Mouse (Mus musculus) right cerebral cortex, adult 18-20 months (tissue): ENCODE results near the gene Adgrd1.

Experiments used
- DNase-seq: peaks from one replicate; pipeline ENCODE4 v3.0.0; 2022; ENCODE audit warnings: mixed read lengths

The Adgrd1 gene

GRCm38 (mm10) chr5:129161372-129162051 is 65.0 kb downstream of the Adgrd1 start:
- no peak for DNase-seq

DNA sequence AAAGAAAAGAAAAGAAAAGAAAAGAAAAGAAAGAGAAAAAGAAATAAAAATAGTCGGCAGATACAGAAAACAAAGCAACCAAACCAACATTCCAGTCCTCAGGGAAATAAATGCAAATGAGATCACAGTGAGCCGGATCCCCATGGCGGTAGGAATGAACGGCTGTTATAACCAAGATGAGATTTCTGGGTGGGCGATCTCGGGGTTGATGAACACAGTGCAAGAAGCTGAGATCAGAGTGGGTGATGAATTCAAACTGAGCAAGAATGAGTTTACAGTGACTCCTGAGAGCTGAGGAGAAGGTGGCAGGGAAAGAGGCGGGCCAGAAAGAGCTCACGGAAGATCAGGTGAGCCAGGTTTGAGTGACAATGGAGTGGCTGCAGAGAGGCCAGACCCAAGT is 66.9 kb downstream of the Adgrd1 start:
- DNase-seq, result no peak

DNA sequence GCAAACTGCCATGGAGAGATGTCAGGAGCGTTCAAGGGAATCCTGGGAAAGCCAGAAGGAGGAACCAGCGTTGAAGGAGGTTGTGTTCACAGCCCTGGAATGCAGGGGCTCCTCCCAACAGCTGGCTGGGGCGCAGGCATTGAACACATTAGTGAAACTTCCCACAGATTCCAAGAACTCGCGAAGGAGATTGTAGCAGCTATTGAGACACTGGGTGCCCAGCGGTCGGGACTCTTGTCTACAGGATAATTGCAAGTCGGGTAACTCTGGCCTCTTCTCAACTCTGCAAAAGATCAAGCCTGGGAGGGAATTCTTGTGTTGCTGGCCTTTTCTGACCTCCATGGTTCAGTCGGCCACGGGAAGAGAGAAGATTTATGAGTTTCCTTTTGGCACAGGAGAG is 67.5 kb downstream of the Adgrd1 start:
- DNase-seq, result no peak

DNA sequence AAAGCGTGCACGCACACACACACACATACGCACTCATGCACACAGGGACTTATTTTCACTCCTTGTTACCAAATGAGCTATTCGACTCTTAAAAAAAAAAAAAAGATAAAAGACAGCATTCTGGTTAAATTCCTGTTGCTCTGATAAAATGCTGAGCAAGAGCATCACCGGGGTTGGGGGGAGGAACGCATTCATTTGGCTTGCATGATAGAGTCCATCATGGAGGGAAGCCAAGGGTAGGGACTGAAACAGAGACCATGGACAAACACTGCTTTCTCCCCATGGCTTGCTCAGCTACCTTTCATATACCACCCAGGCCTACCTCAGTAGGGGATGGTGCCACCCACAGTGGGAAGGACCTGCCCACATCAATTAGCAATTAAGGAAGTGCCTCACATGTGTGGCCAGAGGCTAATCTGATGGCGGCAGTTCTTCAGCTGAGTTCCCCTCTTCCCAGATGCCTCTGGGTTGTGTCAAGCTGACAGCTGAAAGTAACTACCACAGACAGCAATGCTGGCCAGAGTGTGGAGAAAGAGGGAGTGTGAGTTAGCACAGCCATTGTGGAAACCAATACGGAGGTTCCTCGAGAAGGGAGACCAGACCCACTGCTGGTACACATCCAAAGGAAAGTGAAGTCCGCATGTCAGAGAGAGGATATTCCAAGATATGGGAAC is 68.5 kb downstream of the Adgrd1 start:
- DNase-seq, result no peak

GRCm38 (mm10) chr5:129165595-129165994 is 69.0 kb downstream of the Adgrd1 start:
- no peak for DNase-seq

DNA sequence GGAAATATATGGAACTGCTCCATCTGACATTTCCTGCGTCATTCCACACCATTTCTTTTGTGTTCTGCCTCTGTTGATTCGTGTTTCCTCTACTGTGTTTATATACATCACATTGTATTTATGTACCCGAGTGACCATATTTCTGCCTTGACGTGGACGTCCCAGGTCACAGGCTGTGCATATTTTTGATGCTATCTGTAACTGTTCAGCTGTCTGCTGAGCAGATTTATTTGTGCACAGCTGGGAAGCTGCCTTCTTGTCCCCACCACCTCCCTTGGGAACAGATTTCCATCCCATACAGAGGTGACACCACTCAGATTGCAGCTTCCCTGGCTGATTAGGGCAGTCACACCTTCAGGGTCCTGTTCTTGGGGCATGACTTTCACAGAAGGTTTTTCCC is 72.5 kb downstream of the Adgrd1 start:
- no peak for DNase-seq

DNA sequence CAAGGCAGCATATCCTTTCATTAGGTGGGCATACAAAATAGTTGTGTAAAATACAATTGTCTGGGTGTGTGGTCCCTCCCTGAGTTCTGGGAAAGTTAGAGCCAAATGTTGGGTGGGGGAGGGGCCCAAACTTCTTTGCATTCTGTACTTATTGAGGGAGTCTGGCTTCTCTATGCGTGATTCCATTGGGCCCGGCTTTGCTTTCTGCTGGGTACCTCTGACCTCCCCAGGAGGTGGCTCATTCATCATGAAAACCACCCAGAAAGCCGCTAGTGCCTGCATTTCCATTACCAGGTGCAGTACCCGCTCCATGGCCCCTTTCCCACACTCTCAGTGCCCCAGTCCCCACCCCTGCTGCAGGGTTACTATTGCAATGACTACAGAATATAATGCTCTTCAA is 73.0 kb downstream of the Adgrd1 start:
- DNase-seq, result no peak

DNA sequence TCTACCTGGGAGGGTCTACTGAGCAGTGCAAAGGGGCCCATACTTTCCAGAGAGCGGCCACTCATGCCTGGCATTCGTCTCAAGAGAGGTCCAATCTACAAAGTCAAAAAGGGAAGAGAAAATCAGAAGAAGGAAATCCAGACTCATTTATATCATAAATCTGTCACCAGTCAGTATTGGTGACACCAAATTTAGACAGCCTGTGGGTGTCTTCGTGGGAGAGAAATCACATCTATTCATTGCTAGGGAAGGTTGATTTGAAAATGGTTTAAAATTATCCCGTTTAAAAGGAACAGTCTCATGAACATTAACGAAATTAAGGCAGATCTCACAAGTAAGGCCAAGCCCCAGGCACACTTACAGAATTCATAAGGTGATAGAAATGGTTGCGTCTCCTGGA is 76.0 kb downstream of the Adgrd1 start:
- no peak for DNase-seq

DNA sequence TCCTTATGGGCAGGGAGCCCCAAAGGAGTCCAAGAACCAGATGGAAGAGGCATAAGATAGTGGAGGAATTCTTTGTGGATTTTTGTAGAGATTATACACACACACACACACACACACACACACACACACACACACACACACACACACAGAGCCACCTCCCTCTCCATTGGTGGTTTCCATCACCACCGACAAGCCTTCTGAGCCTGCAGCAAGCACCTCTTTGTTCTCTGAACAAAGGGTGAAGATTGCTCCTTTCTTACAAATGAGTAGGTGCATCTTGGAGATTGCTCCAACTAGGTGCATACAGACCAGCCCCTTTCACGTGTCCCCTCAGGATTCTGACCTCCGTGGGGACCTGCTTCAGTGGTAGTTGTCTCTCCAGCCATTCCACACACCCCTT is 79.4 kb downstream of the Adgrd1 start:
- no peak for DNase-seq

- peak; percentile 87 for DNase-seq
Observed at GRCm38 (mm10) chr5:129177697-129178511, 81.4 kb downstream of the Adgrd1 start.

GRCm38 (mm10) chr5:129179356-129179755 is 82.8 kb downstream of the Adgrd1 start:
- no peak for DNase-seq

- no peak for DNase-seq
Observed at GRCm38 (mm10) chr5:129179995-129180714, 83.6 kb downstream of the Adgrd1 start.

GRCm38 (mm10) chr5:129180715-129181228 is 84.2 kb downstream of the Adgrd1 start:
- DNase-seq, result no peak

DNA sequence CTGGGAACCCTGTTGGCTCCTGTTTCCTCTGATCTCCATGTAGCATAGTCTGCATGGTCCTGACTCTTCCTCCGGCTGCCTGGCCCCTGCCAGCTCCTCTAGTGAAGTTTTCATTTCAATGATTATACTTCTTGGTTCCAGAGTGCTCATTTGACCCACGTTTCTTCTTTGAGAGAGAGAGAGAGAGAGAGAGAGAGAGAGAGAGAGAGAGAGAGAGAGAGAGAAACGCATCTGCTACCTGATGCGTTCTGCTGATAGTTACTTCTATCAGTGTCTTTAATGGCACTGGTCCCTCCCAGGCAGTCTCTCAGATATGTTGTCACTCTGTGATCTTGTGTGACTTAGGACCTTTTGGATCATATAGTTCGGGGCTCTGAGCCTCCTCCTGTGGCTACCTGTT is 84.9 kb downstream of the Adgrd1 start:
- DNase-seq, result no peak

DNA sequence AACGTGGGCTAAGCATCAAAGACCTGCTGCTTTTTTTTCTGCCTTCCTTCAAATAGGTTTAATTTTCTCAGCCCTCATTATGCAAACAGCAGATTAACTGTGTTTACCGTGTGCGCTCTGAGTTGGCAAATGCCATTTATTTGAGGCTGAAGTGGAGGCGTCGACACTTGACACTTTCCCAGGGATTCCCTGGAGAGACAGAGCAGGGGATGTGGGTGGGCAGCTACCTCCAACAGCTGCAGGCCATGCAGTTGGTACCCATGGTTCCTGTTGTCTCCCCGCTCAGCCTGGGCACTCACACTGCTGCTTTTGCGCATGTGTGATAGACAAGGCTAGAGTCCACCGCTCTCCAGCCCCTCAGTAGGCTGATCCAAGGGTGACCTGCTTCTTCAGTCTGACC is 86.0 kb downstream of the Adgrd1 start:
- DNase-seq, result peak; percentile 55

DNA sequence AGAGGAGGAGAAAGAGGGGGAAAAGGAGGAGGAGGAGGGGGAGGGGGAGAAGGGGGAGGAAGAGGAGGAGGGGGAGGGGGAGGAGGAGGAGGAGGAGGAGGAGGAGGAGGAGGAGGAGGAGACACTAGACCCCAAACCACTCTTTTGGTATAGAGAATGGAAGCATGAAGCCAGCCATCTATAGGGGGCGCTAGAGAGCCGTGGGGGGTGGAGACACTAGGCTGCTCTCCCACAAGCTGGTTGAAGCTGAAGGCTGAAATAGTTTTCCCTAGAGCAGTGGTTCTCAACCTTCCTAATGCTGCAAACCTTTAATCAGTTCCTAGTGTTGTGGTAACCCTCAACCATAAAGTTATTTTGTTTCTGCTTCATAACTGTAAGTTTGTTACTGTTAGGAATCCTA is 89.7 kb downstream of the Adgrd1 start:
- no peak for DNase-seq

DNA sequence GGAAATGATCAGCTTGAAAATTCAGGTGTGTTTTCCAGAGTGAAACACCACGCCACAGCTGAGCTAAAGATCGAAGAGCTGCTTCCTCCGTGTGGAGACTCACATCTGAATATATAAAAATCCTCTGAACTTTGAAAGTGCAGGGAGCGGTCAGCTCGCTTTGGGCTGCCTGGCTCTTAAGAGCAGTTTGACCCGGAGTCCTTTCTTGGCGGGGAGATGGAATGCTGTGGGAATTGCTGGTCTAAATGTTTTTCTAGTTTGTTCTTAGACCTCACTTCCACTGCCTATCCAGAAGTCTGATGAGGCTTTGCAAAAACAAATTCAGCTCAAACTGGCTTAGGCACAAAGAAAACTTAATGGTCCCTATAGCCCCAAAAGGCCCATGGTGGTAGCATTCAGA is 90.4 kb downstream of the Adgrd1 start:
- DNase-seq, result no peak

- no peak for DNase-seq
Observed at GRCm38 (mm10) chr5:129189071-129189470, 92.5 kb downstream of the Adgrd1 start.

GRCm38 (mm10) chr5:129190077-129190476 is 93.5 kb downstream of the Adgrd1 start:
- DNase-seq, result no peak

DNA sequence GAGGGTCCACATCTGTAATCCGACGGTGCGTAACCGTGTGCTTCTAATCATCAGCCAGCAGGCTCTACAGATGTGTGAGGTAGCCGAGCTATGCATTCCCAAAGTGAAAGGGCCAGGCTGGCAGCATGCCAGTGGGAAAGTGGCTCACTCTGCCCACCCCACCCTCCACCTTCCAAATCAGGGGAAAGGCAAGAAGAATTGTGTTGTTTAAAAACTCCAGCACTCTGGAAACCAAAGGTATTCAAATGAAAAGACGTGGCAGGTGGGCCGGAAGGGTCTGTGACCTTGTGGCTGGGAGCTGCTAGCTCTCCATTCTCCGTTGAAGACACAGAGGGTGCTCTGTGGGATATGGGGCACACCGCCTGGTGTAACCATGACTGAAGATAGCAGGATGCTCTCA is 100.0 kb downstream of the Adgrd1 start:
- DNase-seq, result no peak

DNA sequence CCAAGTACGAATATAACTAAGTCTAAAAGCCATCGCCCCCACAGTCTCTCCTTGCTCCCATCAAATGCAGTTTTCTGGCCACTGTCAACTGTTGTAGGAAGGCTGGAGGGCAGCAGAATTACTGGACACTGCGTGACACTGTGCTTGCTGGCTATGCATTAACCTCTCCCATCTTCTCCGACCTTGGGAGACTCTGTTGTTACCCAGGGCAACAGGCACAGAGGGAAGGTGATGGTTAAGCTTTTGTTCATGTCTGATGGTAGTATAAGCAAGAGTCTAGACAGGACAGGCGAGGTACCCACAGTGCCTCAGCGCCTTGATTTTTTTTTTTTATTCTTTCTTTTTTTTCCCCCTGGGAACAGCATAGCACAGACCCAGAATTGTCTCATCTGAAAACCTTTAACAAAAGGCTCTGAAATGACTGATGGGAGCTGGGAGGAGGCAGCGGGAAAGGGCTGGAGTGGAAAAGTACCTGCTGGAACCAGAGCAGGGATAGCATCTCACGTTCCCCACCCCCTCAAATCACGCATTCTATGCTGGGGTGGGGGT is 100.5 kb downstream of the Adgrd1 start:
- no peak for DNase-seq

GRCm38 (mm10) chr5:129200132-129200531 is 103.6 kb downstream of the Adgrd1 start:
- DNase-seq, result no peak

DNA sequence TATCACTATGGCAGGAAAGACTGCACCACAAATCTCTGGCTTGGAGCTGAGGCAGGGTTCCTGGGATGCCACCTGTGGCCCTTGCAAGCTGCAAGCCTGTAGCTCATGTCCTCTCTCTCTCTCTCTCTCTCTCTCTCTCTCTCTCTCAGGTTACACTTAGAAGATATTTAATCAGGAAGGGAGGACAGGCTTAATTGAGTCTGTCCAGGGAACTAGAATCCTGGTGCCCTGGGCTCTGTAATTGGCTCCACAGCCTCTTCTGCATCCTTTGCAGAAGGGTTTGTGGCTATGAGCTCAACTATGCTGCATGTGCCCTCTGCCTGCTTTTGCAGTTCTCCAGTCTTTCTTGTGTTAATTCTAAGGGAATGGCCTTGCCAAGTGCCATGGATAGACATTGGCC is 111.7 kb downstream of the Adgrd1 start:
- no peak for DNase-seq
